Mouse (Mus musculus): ENCODE measurements around the gene Slc25a19.

- TF ChIP-seq CTCF (IDR thresholded peaks at IDR 0.05; ENCODE audit: control insufficient read depth, insufficient read depth, insufficient replicate concordance, low read depth, low read length) (peak; percentile 30; the same call in 1 of the 2 replicates), POLR2A (IDR thresholded peaks at IDR 0.05; ENCODE audit: control insufficient read depth, low read depth, low read length) (no peak)
Measured at GRCm38 (mm10) chr11:115631505-115631890, 3.4 kb upstream of the Slc25a19 start.

Measured in testis, adult 2 months (tissue).